Comparison of ENCODE assay signal across 11 mouse cellular contexts in the genomic region with DNA sequence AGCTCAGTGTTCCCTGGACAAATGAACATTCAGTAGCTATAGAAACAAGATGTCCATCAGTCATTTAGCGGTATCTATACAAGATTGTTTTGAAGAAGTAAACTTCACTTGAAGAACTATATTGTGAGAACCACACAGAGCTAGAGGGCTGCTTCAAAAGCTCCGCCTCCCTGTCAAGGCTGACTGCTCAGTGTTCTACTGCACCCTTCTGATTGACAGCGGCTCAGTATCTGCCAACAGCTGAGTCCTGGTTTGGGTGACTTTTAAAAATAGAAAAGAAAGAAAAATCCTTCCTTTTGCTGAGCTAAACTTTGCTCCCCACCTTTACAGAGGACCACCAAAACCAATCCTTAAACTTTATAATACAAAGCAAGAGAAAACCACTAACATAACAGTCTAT. TPM values are rescaled to one million over a fixed set of nuclear protein-coding genes. Genes with fewer than 3 reads are reported as not detected.
DNase-seq lines count a peak whose midpoint lies in the region; ATAC-seq and TF ChIP-seq lines count a peak whose summit lies in the region.
"Had no signal": no experiment of that assay in that cellular context is flagged by ENCODE, and none has a peak within 500 bp of the region (broad histone marks: within the 10 kb centered on the region; RNA-seq: fewer than 3 reads in every experiment).

No protein-coding gene starts in this region.

- H3K27ac ChIP-seq in hindbrain, embryonic 11.5 days (ENCODE audit: low read depth, low read length), result no peak overlapping the region
- no peak overlapping the region for H3K27ac ChIP-seq in hindbrain, embryonic 16.5 days (ENCODE audit: low read depth, low read length)
- no peak overlapping the region for H3K27ac ChIP-seq in lung, postnatal 0 days (ENCODE audit: low read length)
- H3K27ac ChIP-seq: limb, embryonic 15.5 days had no signal

- TF ChIP-seq EP300 in lung, postnatal 0 days (IDR thresholded peaks at IDR 0.05), result no peak

- 76% methylated on average over 3 of the region's 3 CpGs for WGBS in hindbrain, embryonic 11.5 days
- 55% methylated on average over 3 of the region's 3 CpGs for WGBS in hindbrain, embryonic 16.5 days
- 84% methylated on average over 3 of the region's 3 CpGs for WGBS in lung, postnatal 0 days

- no peak for DNase-seq in hindbrain, embryonic 11.5 days (ENCODE audit: low spot score)
- DNase-seq in kidney, adult 9 months, result peak; percentile 55
- DNase-seq in testis, postnatal 14 days (ENCODE audit: low spot score), result no peak
- no peak for DNase-seq in lung, postnatal 0 days (ENCODE audit: low spot score)
- DNase-seq: adrenal gland, postnatal 14 days; right cerebral cortex, postnatal 4 days had no signal

- H3K27me3 ChIP-seq in hindbrain, embryonic 11.5 days (ENCODE audit: control insufficient read depth, insufficient read depth, low read length), result no peaks in the 10 kb centered on the region
- H3K27me3 ChIP-seq in hindbrain, embryonic 16.5 days (replicated peaks; ENCODE audit: control insufficient read depth, insufficient read depth, low read length), result no peaks in the 10 kb centered on the region
- H3K27me3 ChIP-seq in lung, postnatal 0 days (replicated peaks; ENCODE audit: insufficient read depth, low read length), result no peaks in the 10 kb centered on the region
- H3K27me3 ChIP-seq: limb, embryonic 15.5 days had no signal

- no peaks in the 10 kb centered on the region for H3K4me1 ChIP-seq in hindbrain, embryonic 11.5 days (replicated peaks; ENCODE audit: control insufficient read depth, insufficient read depth, low read length)
- H3K4me1 ChIP-seq in hindbrain, embryonic 16.5 days (ENCODE audit: control insufficient read depth, insufficient read depth, low read depth, low read length), result no peaks in the 10 kb centered on the region
- no peaks in the 10 kb centered on the region for H3K4me1 ChIP-seq in lung, postnatal 0 days (ENCODE audit: insufficient read depth, low read depth, low read length)
- H3K4me1 ChIP-seq: limb, embryonic 15.5 days had no signal

- H3K9me3 ChIP-seq in hindbrain, embryonic 11.5 days (ENCODE audit: control insufficient read depth, low read length), result no peaks in the 10 kb centered on the region
- no peaks in the 10 kb centered on the region for H3K9me3 ChIP-seq in hindbrain, embryonic 16.5 days (ENCODE audit: control insufficient read depth, low read length)
- H3K9me3 ChIP-seq in lung, postnatal 0 days (ENCODE audit: low read length), result no peaks in the 10 kb centered on the region
- H3K9me3 ChIP-seq: limb, embryonic 15.5 days had no signal

- no peak overlapping the region for H3K4me2 ChIP-seq in hindbrain, embryonic 11.5 days (replicated peaks; ENCODE audit: low read depth, low read length)
- H3K4me2 ChIP-seq in hindbrain, embryonic 16.5 days (ENCODE audit: low read length), result no peak overlapping the region
- H3K4me2 ChIP-seq in lung, postnatal 0 days (replicated peaks; ENCODE audit: low read depth, low read length), result no peak overlapping the region
- H3K4me2 ChIP-seq: limb, embryonic 15.5 days had no signal

- 0 out of 2 replicates have a peak, but pooled peaks have one; percentile 68 for ATAC-seq in hindbrain, embryonic 11.5 days (ENCODE audit: low FRiP score)
- ATAC-seq in hindbrain, embryonic 16.5 days, result no peak
- ATAC-seq in common myeloid progenitor, adult 5-6 weeks (replicated peaks; ENCODE audit: low read depth, poor library complexity, severe bottlenecking), result peak; percentile 84
- ATAC-seq in megakaryocyte progenitor cell, adult 5-6 weeks (replicated peaks; ENCODE audit: poor library complexity), result peak; percentile 80
- ATAC-seq in inflammation-experienced regulatory T-cells, adult 6 months, result no peak
- no peak for ATAC-seq in lung, postnatal 0 days

- no peaks in the 10 kb centered on the region for H3K36me3 ChIP-seq in hindbrain, embryonic 11.5 days (ENCODE audit: control insufficient read depth, insufficient read depth, low read length)
- H3K36me3 ChIP-seq in hindbrain, embryonic 16.5 days (ENCODE audit: control insufficient read depth, insufficient read depth, low read length), result peaks cover 6% of the 10 kb centered on the region; the same call in 1 of the 2 replicates
- H3K36me3 ChIP-seq in lung, postnatal 0 days (ENCODE audit: insufficient read depth, low read length), result no peaks in the 10 kb centered on the region
- H3K36me3 ChIP-seq: limb, embryonic 15.5 days had no signal

- TF ChIP-seq CTCF in lung, postnatal 0 days (IDR thresholded peaks at IDR 0.05), result no peak

- no peak overlapping the region for H3K4me3 ChIP-seq in hindbrain, embryonic 11.5 days (ENCODE audit: low read depth, low read length)
- no peak overlapping the region for H3K4me3 ChIP-seq in hindbrain, embryonic 16.5 days (ENCODE audit: low read length)
- no peak overlapping the region for H3K4me3 ChIP-seq in lung, postnatal 0 days (ENCODE audit: low read depth, low read length)
- H3K4me3 ChIP-seq: limb, embryonic 15.5 days had no signal

- H3K9ac ChIP-seq in hindbrain, embryonic 11.5 days (ENCODE audit: low read depth, low read length), result no peak overlapping the region
- no peak overlapping the region for H3K9ac ChIP-seq in hindbrain, embryonic 16.5 days (ENCODE audit: low read depth, low read length)
- H3K9ac ChIP-seq in lung, postnatal 0 days (replicated peaks; ENCODE audit: low read depth), result no peak overlapping the region
- H3K9ac ChIP-seq: limb, embryonic 15.5 days had no signal

RNA-seq across cellular contexts. Expression of gene Pdcd10, which starts 13.8 kb away (rescaled TPM):
- 93.7 and 103 TPM in 2 replicates for polyA plus RNA-seq in hindbrain, embryonic 11.5 days (2014; fragmentation: Nextera tagmentation; extraction: Ambion mirVana)
- polyA plus RNA-seq in hindbrain, embryonic 16.5 days (2015; fragmentation: Nextera tagmentation; extraction: Ambion mirVana), result 69.7 and 75.8 TPM in 2 replicates
- total RNA-seq in common myeloid progenitor, adult 5-6 weeks (2017), result 117 and 129 TPM in 2 replicates
- 67.7 and 69.5 TPM in 2 replicates for total RNA-seq in megakaryocyte progenitor cell, adult 5-6 weeks (2015)
- 95.9 and 129 TPM in 2 replicates for total RNA-seq in megakaryocyte progenitor cell, adult 5-6 weeks (2017)
- polyA plus RNA-seq in inflammation-experienced regulatory T-cells, adult 6 months (2017; shearing (Covaris generic)), result 100 to 1,000 TPM; 216 to 320 (median 252) TPM
- 123 and 125 TPM in 2 replicates for polyA plus RNA-seq in lung, postnatal 0 days (2015; fragmentation: Nextera tagmentation; extraction: Ambion mirVana)

RNA-seq across cellular contexts. Expression of gene Serpini1, which starts 14.5 kb away (rescaled TPM):
- polyA plus RNA-seq in hindbrain, embryonic 11.5 days (2014; fragmentation: Nextera tagmentation; extraction: Ambion mirVana), result 41.6 and 43.6 TPM in 2 replicates
- 171 and 186 TPM in 2 replicates for polyA plus RNA-seq in hindbrain, embryonic 16.5 days (2015; fragmentation: Nextera tagmentation; extraction: Ambion mirVana)
- total RNA-seq in common myeloid progenitor, adult 5-6 weeks (2017), result 3.2 and 4.1 TPM in 2 replicates
- total RNA-seq in megakaryocyte progenitor cell, adult 5-6 weeks (2015), result 1.1 and 2.1 TPM in 2 replicates
- total RNA-seq in megakaryocyte progenitor cell, adult 5-6 weeks (2017), result 1.00 and 1.7 TPM in 2 replicates
- polyA plus RNA-seq in inflammation-experienced regulatory T-cells, adult 6 months (2017; shearing (Covaris generic)), result 10 to 100 TPM; 16.7 to 29.6 (median 22.7) TPM
- polyA plus RNA-seq in lung, postnatal 0 days (2015; fragmentation: Nextera tagmentation; extraction: Ambion mirVana), result 0.47 and 0.86 TPM in 2 replicates

Comparison
In these comparisons a context has a peak if more than half of its experiments do, and no peak if none do; other contexts are left out.
1. ATAC-seq: peak in hindbrain, embryonic 11.5 days (single experiment), common myeloid progenitor, adult 5-6 weeks (single experiment) and megakaryocyte progenitor cell, adult 5-6 weeks (single experiment); none in hindbrain, embryonic 16.5 days (single experiment), inflammation-experienced regulatory T-cells, adult 6 months (single experiment) and lung, postnatal 0 days (single experiment).